Comparison of ENCODE assay signal across 7 mouse cellular contexts in the genomic region with DNA sequence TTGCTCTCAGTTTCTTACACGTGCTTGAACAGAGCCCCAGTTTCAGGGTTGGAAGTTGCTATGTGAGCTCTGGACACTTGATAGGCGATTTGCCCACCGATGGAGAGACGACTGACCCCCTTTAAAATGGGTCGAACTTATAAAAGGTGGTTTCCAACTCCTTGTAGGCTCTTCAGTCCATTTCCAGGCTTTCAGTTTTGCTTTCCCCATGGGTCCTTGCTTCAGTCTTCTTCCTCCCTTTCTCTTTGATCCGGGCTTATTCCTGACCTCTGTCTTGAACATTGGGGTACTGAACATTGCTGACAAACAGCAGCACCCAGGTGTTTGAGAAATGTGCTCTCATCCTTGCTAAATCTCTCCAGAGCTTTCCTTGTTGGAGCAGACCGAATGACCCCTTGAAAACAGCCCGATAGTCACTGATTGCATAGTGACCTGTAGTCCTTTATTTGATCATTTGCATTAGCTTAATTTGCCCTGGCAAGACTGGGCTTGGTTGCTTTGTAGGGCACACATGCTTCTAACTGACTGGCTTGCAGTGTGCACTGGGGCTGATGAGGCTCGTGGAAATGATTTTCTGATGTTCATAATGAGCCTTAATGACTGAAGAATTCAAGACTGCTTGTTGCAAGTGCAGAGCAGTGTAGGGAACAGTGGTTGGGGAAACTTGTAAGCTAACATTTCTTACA. TPM values are rescaled to one million over a fixed set of nuclear protein-coding genes. Genes with fewer than 3 reads are reported as not detected.
DNase-seq lines count a peak whose midpoint lies in the region; ATAC-seq lines count a peak whose summit lies in the region.

No protein-coding gene starts in this region.

- ATAC-seq in lung, embryonic 16.5 days (ENCODE audit: low read depth), result no peak
- no peak for ATAC-seq in forebrain, embryonic 16.5 days
- ATAC-seq in liver, embryonic 11.5 days (replicated peaks; ENCODE audit: low FRiP score), result no peak
- no peak for ATAC-seq in stomach, embryonic 14.5 days (ENCODE audit: insufficient number of reproducible peaks, insufficient read depth, low FRiP score, low read depth)

- no peaks in the 10 kb centered on the region for H3K9me3 ChIP-seq in lung, embryonic 16.5 days (ENCODE audit: control insufficient read depth, low read length)
- H3K9me3 ChIP-seq in forebrain, embryonic 16.5 days (ENCODE audit: control insufficient read depth, low read length), result no peaks in the 10 kb centered on the region
- H3K9me3 ChIP-seq in liver, embryonic 11.5 days (ENCODE audit: control insufficient read depth, low read length), result no peaks in the 10 kb centered on the region
- no peaks in the 10 kb centered on the region for H3K9me3 ChIP-seq in stomach, embryonic 14.5 days (ENCODE audit: control insufficient read depth, low read depth, low read length)

- no peak for DNase-seq in lung, adult 18-20 months
- no peak for DNase-seq in liver, embryonic 11.5 days (ENCODE audit: low spot score)
- DNase-seq in adrenal gland, adult 2 months, result no peak
- no peak for DNase-seq in gastrocnemius, postnatal 10 days

- WGBS in lung, embryonic 16.5 days, result 30% methylated on average over 9 of the region's 9 CpGs
- WGBS in forebrain, embryonic 16.5 days, result 51% methylated on average over 9 of the region's 9 CpGs
- 59% methylated on average over 9 of the region's 9 CpGs for WGBS in liver, embryonic 11.5 days
- WGBS in stomach, embryonic 14.5 days, result 40% methylated on average over 9 of the region's 9 CpGs

- peak overlapping the region; percentile 92 for H3K4me2 ChIP-seq in lung, embryonic 16.5 days (ENCODE audit: low read depth, low read length)
- peak overlapping the region; percentile 89 for H3K4me2 ChIP-seq in forebrain, embryonic 16.5 days (ENCODE audit: low read length)
- H3K4me2 ChIP-seq in liver, embryonic 11.5 days, result peak overlapping the region; percentile 86
- peak overlapping the region; percentile 48 for H3K4me2 ChIP-seq in stomach, embryonic 14.5 days (replicated peaks; ENCODE audit: low read depth, low read length)

- H3K27me3 ChIP-seq in lung, embryonic 16.5 days (ENCODE audit: control insufficient read depth, insufficient read depth, low read depth, low read length), result no peaks in the 10 kb centered on the region
- H3K27me3 ChIP-seq in forebrain, embryonic 16.5 days (replicated peaks; ENCODE audit: control insufficient read depth, insufficient read depth, low read length), result no peaks in the 10 kb centered on the region
- no peaks in the 10 kb centered on the region for H3K27me3 ChIP-seq in liver, embryonic 11.5 days (replicated peaks; ENCODE audit: control insufficient read depth, insufficient read depth, low read length)
- no peaks in the 10 kb centered on the region for H3K27me3 ChIP-seq in stomach, embryonic 14.5 days (ENCODE audit: control insufficient read depth, insufficient read depth, low read length)

- no peaks in the 10 kb centered on the region for H3K36me3 ChIP-seq in lung, embryonic 16.5 days (ENCODE audit: control insufficient read depth, insufficient read depth, low read length)
- H3K36me3 ChIP-seq in forebrain, embryonic 16.5 days (ENCODE audit: control insufficient read depth, insufficient read depth), result no peaks in the 10 kb centered on the region
- no peaks in the 10 kb centered on the region for H3K36me3 ChIP-seq in liver, embryonic 11.5 days (ENCODE audit: control insufficient read depth, insufficient read depth, low read length)
- H3K36me3 ChIP-seq in stomach, embryonic 14.5 days (ENCODE audit: control insufficient read depth, insufficient read depth, low read length), result no peaks in the 10 kb centered on the region; the same call in 1 of the 2 replicates

- H3K4me1 ChIP-seq in lung, embryonic 16.5 days (replicated peaks; ENCODE audit: control insufficient read depth, insufficient read depth, low read length), result peaks cover 37% of the 10 kb centered on the region
- H3K4me1 ChIP-seq in forebrain, embryonic 16.5 days (replicated peaks; ENCODE audit: control insufficient read depth, insufficient read depth, low read length), result peaks cover 30% of the 10 kb centered on the region
- peaks cover 31% of the 10 kb centered on the region for H3K4me1 ChIP-seq in liver, embryonic 11.5 days (replicated peaks; ENCODE audit: control insufficient read depth, insufficient read depth, low read length)
- H3K4me1 ChIP-seq in stomach, embryonic 14.5 days (ENCODE audit: control insufficient read depth, insufficient read depth, low read length), result peaks cover 27% of the 10 kb centered on the region

- no peak overlapping the region for H3K27ac ChIP-seq in lung, embryonic 16.5 days (ENCODE audit: low read length)
- no peak overlapping the region for H3K27ac ChIP-seq in forebrain, embryonic 16.5 days (ENCODE audit: low read length)
- H3K27ac ChIP-seq in liver, embryonic 11.5 days (ENCODE audit: low read depth, low read length), result no peak overlapping the region
- H3K27ac ChIP-seq in stomach, embryonic 14.5 days (ENCODE audit: low read length), result peak overlapping the region; percentile 49; the same call in 1 of the 2 replicates

- H3K9ac ChIP-seq in lung, embryonic 16.5 days (ENCODE audit: low read length), result peak overlapping the region; percentile 49; the same call in 1 of the 2 replicates
- H3K9ac ChIP-seq in forebrain, embryonic 16.5 days (replicated peaks; ENCODE audit: low read depth, low read length), result peak overlapping the region; percentile 40
- no peak overlapping the region for H3K9ac ChIP-seq in liver, embryonic 11.5 days (ENCODE audit: low read depth, low read length)
- 0 out of 2 replicates have a peak overlapping the region, but pooled peaks have one; percentile 0 for H3K9ac ChIP-seq in stomach, embryonic 14.5 days (replicated peaks; ENCODE audit: low read depth, low read length)

- H3K4me3 ChIP-seq in lung, embryonic 16.5 days (ENCODE audit: low read length), result peak overlapping the region; percentile 97
- H3K4me3 ChIP-seq in forebrain, embryonic 16.5 days (replicated peaks; ENCODE audit: low read length), result peak overlapping the region; percentile 98
- peak overlapping the region; percentile 91 for H3K4me3 ChIP-seq in liver, embryonic 11.5 days (ENCODE audit: low read depth, low read length)
- peak overlapping the region; percentile 96 for H3K4me3 ChIP-seq in stomach, embryonic 14.5 days (ENCODE audit: low read depth, low read length)

RNA-seq across cellular contexts. Expression of a gene that starts 3.4 kb away (rescaled TPM):
- polyA plus RNA-seq in lung, embryonic 16.5 days (2015; fragmentation: Nextera tagmentation; extraction: Ambion mirVana), result 41.6 and 43.4 TPM in 2 replicates
- 53.4 and 58.3 TPM in 2 replicates for polyA plus RNA-seq in forebrain, embryonic 16.5 days (2015; fragmentation: Nextera tagmentation; extraction: Ambion mirVana)
- polyA plus RNA-seq in liver, embryonic 11.5 days (2014; fragmentation: Nextera tagmentation; extraction: Ambion mirVana), result 24.5 and 26.0 TPM in 2 replicates
- 49.0 and 51.4 TPM in 2 replicates for polyA plus RNA-seq in stomach, embryonic 14.5 days (2014; fragmentation: Nextera tagmentation; extraction: Ambion mirVana)
- 10 to 100 TPM; 25.5 to 29.4 TPM for total RNA-seq in adrenal gland, adult 2 months (2021)
- polyA plus RNA-seq in adrenal gland, adult 2 months (2012; rRNA removed), result 30.5 and 33.4 TPM in 2 replicates
- total RNA-seq in gastrocnemius, postnatal 10 days (2021), result 10 to 100 TPM; 30.2 to 38.0 TPM
